Mouse (Mus musculus): ENCODE measurements at regions not wholly inside any gene's neighbourhood (a gene's known extent, or its start where the extent isn't known, plus 50 kb on each side); places are given as distances from the start of the nearest gene placed in this dataset.

GRCm38 (mm10) chr19:19976776-19977175 is 414.0 kb downstream of the Anxa1 start:
- H3K9me3 ChIP-seq (ENCODE audit: control insufficient read depth, low read length), result no peaks in the 10 kb centered on the region
- ATAC-seq (replicated peaks; ENCODE audit: low FRiP score, low TSS enrichment, low read depth) (no peak), DNase-seq (ENCODE audit: low spot score) (no peak)
- no peaks in the 10 kb centered on the region for H3K36me3 ChIP-seq (ENCODE audit: control insufficient read depth, insufficient read depth, low read length)
- H3K4me3 ChIP-seq (ENCODE audit: low read depth, low read length), result no peak overlapping the region
- no peaks in the 10 kb centered on the region for H3K27me3 ChIP-seq (replicated peaks; ENCODE audit: control insufficient read depth, insufficient read depth, low read length)
- no peaks in the 10 kb centered on the region for H3K4me1 ChIP-seq (replicated peaks; ENCODE audit: control insufficient read depth, insufficient read depth, low read length)
- WGBS, result 47% methylated on average over 2 of the region's 2 CpGs
- no peak overlapping the region for H3K9ac ChIP-seq (ENCODE audit: low read length)
- H3K27ac ChIP-seq (ENCODE audit: low read depth), result no peak overlapping the region
- no peak overlapping the region for H3K4me2 ChIP-seq (ENCODE audit: low read length)

- no peak overlapping the region for H3K4me2 ChIP-seq (ENCODE audit: low read length)
- no peaks in the 10 kb centered on the region for H3K36me3 ChIP-seq (ENCODE audit: control insufficient read depth, insufficient read depth, low read length)
- no peak for DNase-seq (ENCODE audit: low spot score)
- H3K27ac ChIP-seq (ENCODE audit: low read depth), result no peak overlapping the region
- ATAC-seq (replicated peaks; ENCODE audit: low FRiP score, low TSS enrichment, low read depth), result no peak
- WGBS, result 68% methylated on average over 3 of the region's 3 CpGs
- H3K4me1 ChIP-seq (replicated peaks; ENCODE audit: control insufficient read depth, insufficient read depth, low read length), result no peaks in the 10 kb centered on the region
- H3K4me3 ChIP-seq (ENCODE audit: low read depth, low read length), result no peak overlapping the region
- no peaks in the 10 kb centered on the region for H3K9me3 ChIP-seq (ENCODE audit: control insufficient read depth, low read length)
- no peaks in the 10 kb centered on the region for H3K27me3 ChIP-seq (replicated peaks; ENCODE audit: control insufficient read depth, insufficient read depth, low read length)
- no peak overlapping the region for H3K9ac ChIP-seq (ENCODE audit: low read length)
Measured at GRCm38 (mm10) chr19:19969780-19970512, 420.8 kb downstream of the Anxa1 start.

GRCm38 (mm10) chr19:19969335-19969734 is 421.4 kb downstream of the Anxa1 start:
- Histone ChIP-seq H3K27ac (ENCODE audit: low read depth) (no peak overlapping the region), H3K27me3 (replicated peaks; ENCODE audit: control insufficient read depth, insufficient read depth, low read length) (no peaks in the 10 kb centered on the region), H3K4me1 (replicated peaks; ENCODE audit: control insufficient read depth, insufficient read depth, low read length) (no peaks in the 10 kb centered on the region), H3K9ac (ENCODE audit: low read length) (no peak overlapping the region), H3K9me3 (ENCODE audit: control insufficient read depth, low read length) (no peaks in the 10 kb centered on the region), H3K36me3 (ENCODE audit: control insufficient read depth, insufficient read depth, low read length) (no peaks in the 10 kb centered on the region), H3K4me3 (ENCODE audit: low read depth, low read length) (no peak overlapping the region), H3K4me2 (ENCODE audit: low read length) (no peak overlapping the region)
- WGBS, result 57% methylated on average over 5 of the region's 5 CpGs
- ATAC-seq (replicated peaks; ENCODE audit: low FRiP score, low TSS enrichment, low read depth) (no peak), DNase-seq (ENCODE audit: low spot score) (no peak)

- Histone ChIP-seq H3K36me3 (ENCODE audit: control insufficient read depth, insufficient read depth, low read length) (no peaks in the 10 kb centered on the region), H3K27me3 (replicated peaks; ENCODE audit: control insufficient read depth, insufficient read depth, low read length) (no peaks in the 10 kb centered on the region), H3K4me1 (replicated peaks; ENCODE audit: control insufficient read depth, insufficient read depth, low read length) (no peaks in the 10 kb centered on the region), H3K4me2 (ENCODE audit: low read length) (no peak overlapping the region), H3K9ac (ENCODE audit: low read length) (no peak overlapping the region), H3K4me3 (ENCODE audit: low read depth, low read length) (no peak overlapping the region), H3K27ac (ENCODE audit: low read depth) (no peak overlapping the region), H3K9me3 (ENCODE audit: control insufficient read depth, low read length) (no peaks in the 10 kb centered on the region)
- DNase-seq (ENCODE audit: low spot score), result no peak
- WGBS, result 81% methylated on average over 1 of the region's 1 CpGs
- no peak for ATAC-seq (replicated peaks; ENCODE audit: low FRiP score, low TSS enrichment, low read depth)
Measured at GRCm38 (mm10) chr19:19945247-19945646, 445.5 kb downstream of the Anxa1 start.

GRCm38 (mm10) chr19:19942697-19943096 is 448.0 kb downstream of the Anxa1 start:
- H3K27ac ChIP-seq (ENCODE audit: low read depth), result no peak overlapping the region
- no peak for ATAC-seq (replicated peaks; ENCODE audit: low FRiP score, low TSS enrichment, low read depth)
- 74% methylated on average over 3 of the region's 3 CpGs for whole genome bisulfite sequencing

GRCm38 (mm10) chr19:19921109-19921508 is 469.6 kb downstream of the Anxa1 start:
- no peaks in the 10 kb centered on the region for H3K9me3 ChIP-seq (ENCODE audit: control insufficient read depth, low read length)
- H3K27me3 ChIP-seq (replicated peaks; ENCODE audit: control insufficient read depth, insufficient read depth, low read length), result no peaks in the 10 kb centered on the region
- no peak overlapping the region for H3K9ac ChIP-seq (ENCODE audit: low read length)
- H3K36me3 ChIP-seq (ENCODE audit: control insufficient read depth, insufficient read depth, low read length), result no peaks in the 10 kb centered on the region
- no peak overlapping the region for H3K4me2 ChIP-seq (ENCODE audit: low read length)
- 83% methylated on average over 2 of the region's 2 CpGs for WGBS
- no peaks in the 10 kb centered on the region for H3K4me1 ChIP-seq (replicated peaks; ENCODE audit: control insufficient read depth, insufficient read depth, low read length)
- DNase-seq (ENCODE audit: low spot score) (no peak), ATAC-seq (replicated peaks; ENCODE audit: low FRiP score, low TSS enrichment, low read depth) (no peak)
- no peak overlapping the region for H3K4me3 ChIP-seq (ENCODE audit: low read depth, low read length)
- H3K27ac ChIP-seq (ENCODE audit: low read depth), result no peak overlapping the region

More at GRCm38 (mm10) chr19:19942697-19943096, 448.0 kb downstream of the Anxa1 start:
- H3K9me3 ChIP-seq (ENCODE audit: control insufficient read depth, low read length), result no peaks in the 10 kb centered on the region
- H3K4me1 ChIP-seq (replicated peaks; ENCODE audit: control insufficient read depth, insufficient read depth, low read length), result no peaks in the 10 kb centered on the region
- no peak overlapping the region for H3K4me3 ChIP-seq (ENCODE audit: low read depth, low read length)
- H3K9ac ChIP-seq (ENCODE audit: low read length), result no peak overlapping the region
- no peaks in the 10 kb centered on the region for H3K27me3 ChIP-seq (replicated peaks; ENCODE audit: control insufficient read depth, insufficient read depth, low read length)
- DNase-seq (ENCODE audit: low spot score), result no peak
- no peak overlapping the region for H3K4me2 ChIP-seq (ENCODE audit: low read length)
- no peaks in the 10 kb centered on the region for H3K36me3 ChIP-seq (ENCODE audit: control insufficient read depth, insufficient read depth, low read length)

- no peak for DNase-seq (ENCODE audit: low spot score)
- WGBS, result 89% methylated on average over 8 of the region's 8 CpGs
- Histone ChIP-seq H3K4me1 (replicated peaks; ENCODE audit: control insufficient read depth, insufficient read depth, low read length) (no peaks in the 10 kb centered on the region), H3K4me3 (ENCODE audit: low read depth, low read length) (no peak overlapping the region), H3K9ac (ENCODE audit: low read length) (no peak overlapping the region), H3K27me3 (replicated peaks; ENCODE audit: control insufficient read depth, insufficient read depth, low read length) (no peaks in the 10 kb centered on the region), H3K36me3 (ENCODE audit: control insufficient read depth, insufficient read depth, low read length) (no peaks in the 10 kb centered on the region), H3K4me2 (ENCODE audit: low read length) (no peak overlapping the region), H3K9me3 (ENCODE audit: control insufficient read depth, low read length) (no peaks in the 10 kb centered on the region), H3K27ac (ENCODE audit: low read depth) (no peak overlapping the region)
- no peak for ATAC-seq (replicated peaks; ENCODE audit: low FRiP score, low TSS enrichment, low read depth)
Measured at GRCm38 (mm10) chr19:19885933-19886710, 504.6 kb downstream of the Anxa1 start.

GRCm38 (mm10) chr19:19880895-19881294 is 509.8 kb downstream of the Anxa1 start:
- no peaks in the 10 kb centered on the region for H3K36me3 ChIP-seq (ENCODE audit: control insufficient read depth, insufficient read depth, low read length)
- H3K9ac ChIP-seq (ENCODE audit: low read length), result no peak overlapping the region
- no peak for DNase-seq (ENCODE audit: low spot score)
- H3K27me3 ChIP-seq (replicated peaks; ENCODE audit: control insufficient read depth, insufficient read depth, low read length), result no peaks in the 10 kb centered on the region
- H3K4me1 ChIP-seq (replicated peaks; ENCODE audit: control insufficient read depth, insufficient read depth, low read length), result no peaks in the 10 kb centered on the region
- no peak overlapping the region for H3K4me3 ChIP-seq (ENCODE audit: low read depth, low read length)
- ATAC-seq (replicated peaks; ENCODE audit: low FRiP score, low TSS enrichment, low read depth), result no peak
- no peaks in the 10 kb centered on the region for H3K9me3 ChIP-seq (ENCODE audit: control insufficient read depth, low read length)
- no peak overlapping the region for H3K27ac ChIP-seq (ENCODE audit: low read depth)
- no peak overlapping the region for H3K4me2 ChIP-seq (ENCODE audit: low read length)

- no peak for DNase-seq (ENCODE audit: low spot score)
- Histone ChIP-seq H3K27ac (ENCODE audit: low read depth) (no peak overlapping the region), H3K4me3 (ENCODE audit: low read depth, low read length) (no peak overlapping the region), H3K4me1 (replicated peaks; ENCODE audit: control insufficient read depth, insufficient read depth, low read length) (no peaks in the 10 kb centered on the region), H3K9me3 (ENCODE audit: control insufficient read depth, low read length) (no peaks in the 10 kb centered on the region), H3K4me2 (ENCODE audit: low read length) (no peak overlapping the region), H3K27me3 (replicated peaks; ENCODE audit: control insufficient read depth, insufficient read depth, low read length) (no peaks in the 10 kb centered on the region), H3K36me3 (ENCODE audit: control insufficient read depth, insufficient read depth, low read length) (no peaks in the 10 kb centered on the region), H3K9ac (ENCODE audit: low read length) (no peak overlapping the region)
- no peak for ATAC-seq (replicated peaks; ENCODE audit: low FRiP score, low TSS enrichment, low read depth)
- 43% methylated on average over 4 of the region's 4 CpGs for WGBS
Measured at GRCm38 (mm10) chr19:19848152-19848551, 542.6 kb downstream of the Anxa1 start.

Measured in intestine, embryonic 14.5 days (tissue).